Mouse (Mus musculus) liver, adult 2 months (tissue): ENCODE data around the gene Fam50a.

Experiments
- CTCF ChIP-seq: fragments of 200-500 bp; IDR thresholded peaks from 2 replicates; pipeline ENCODE4 v1.5.1; 2011; ENCODE audit warnings: low read depth, low read length, control low read depth
- POLR2A ChIP-seq: fragments of 200-500 bp; IDR thresholded peaks from 2 replicates; pipeline ENCODE4 v1.6.1; 2011; ENCODE audit warnings: low read length, control low read depth; ENCODE audit not compliant: insufficient read depth; ENCODE audit errors: extremely low read depth

- TF ChIP-seq CTCF (no peak), POLR2A (no peak; the same call in 1 of the 2 replicates)
Measured at GRCm38 (mm10) chrX:74368209-74368909, 55.5 kb downstream of the Fam50a start.
